Mouse (Mus musculus): Measurements from ENCODE around the gene Erich6. TPM values are rescaled to one million over a fixed set of nuclear protein-coding genes. Genes with fewer than 3 reads are reported as not detected.

Gene Erich6
- not detected for total RNA-seq (2023)

DNA sequence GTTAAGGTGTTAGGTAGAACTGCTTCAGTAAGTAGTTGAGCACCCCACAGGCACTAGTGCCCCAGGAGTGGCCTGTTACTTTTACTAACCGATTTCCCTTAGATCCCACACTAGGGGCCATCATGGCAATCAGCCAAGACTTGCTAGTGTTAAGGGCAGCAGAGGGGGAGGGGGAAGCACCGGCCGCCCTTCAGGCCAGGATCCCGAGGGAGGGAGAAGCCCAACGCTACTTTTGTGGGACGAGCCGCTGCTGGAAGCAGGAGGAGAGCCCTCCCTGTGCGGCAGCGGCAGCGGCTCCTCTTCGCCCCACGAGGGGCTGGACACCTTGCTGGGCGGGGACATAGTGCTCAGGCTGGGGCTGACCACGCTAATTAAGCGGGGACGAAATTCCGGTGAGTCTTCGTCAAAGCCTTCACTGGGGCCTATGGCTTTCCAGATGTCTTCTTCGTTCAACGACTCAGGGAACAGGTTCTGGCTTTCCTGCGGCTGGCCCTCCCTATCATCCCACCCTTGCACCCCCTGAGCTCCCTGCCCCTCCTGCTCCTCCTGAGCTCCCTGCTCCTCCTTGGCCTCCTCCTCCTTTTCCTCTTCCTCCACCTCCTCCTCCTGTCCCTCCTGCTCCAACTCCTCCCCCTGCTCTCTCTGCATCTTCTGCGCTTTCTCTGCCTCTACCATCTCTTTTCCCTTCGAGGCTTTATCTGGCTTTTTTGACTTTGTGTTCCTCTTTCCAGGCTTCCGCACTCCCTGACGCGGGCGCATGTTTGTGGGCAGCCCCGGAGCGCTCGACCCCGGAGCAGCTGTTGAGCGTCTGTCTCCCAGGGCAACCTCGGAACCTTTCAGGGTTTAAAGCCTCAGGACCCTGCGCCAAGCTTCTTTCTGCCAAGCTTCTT lies at the start of gene Erich6:
TSS of gene Erich6 (minus strand) at position 802 of the 890 bp plus-strand sequence.

DNA sequence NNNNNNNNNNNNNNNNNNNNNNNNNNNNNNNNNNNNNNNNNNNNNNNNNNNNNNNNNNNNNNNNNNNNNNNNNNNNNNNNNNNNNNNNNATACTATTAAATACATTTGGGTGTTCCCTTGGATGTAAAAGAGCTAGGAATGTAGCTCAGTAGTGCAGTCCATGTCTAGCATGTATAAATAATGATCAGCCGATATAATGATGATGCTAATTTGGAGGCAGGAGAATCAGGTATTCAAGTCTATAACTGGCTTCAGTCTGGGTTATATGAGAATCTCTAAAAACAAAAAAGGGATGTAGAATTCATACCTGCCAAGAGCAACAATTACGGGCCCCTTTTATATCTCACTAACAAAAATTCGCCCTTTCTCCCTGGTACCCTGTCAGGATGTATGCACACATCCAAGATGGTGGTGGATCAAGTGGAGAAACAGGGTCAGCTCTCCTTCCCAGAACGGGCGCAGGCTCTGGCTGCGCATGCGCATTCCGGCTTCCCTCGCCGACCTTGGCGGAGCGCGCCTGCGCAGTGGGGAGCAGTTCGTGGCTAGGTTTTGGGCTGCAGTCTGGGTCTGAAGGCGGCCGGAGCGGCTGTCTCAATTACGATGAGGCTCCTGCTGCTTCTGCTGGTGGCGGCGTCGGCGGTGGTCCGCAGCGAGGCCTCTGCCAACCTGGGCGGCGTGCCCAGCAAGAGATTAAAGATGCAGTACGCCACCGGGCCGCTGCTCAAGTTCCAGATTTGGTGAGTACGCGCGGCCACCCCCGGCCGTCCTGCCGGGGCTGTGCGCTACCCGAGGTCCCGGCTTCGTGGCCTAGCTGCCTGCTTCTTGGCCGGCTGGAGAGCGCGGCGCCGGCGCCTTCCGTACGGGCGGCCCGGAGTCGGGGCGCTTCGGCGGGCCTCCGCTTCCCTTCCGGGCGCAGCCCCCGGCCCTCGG lies 60.6 kb downstream of the Erich6 start, which contains the start of gene Selenot:
TSS of gene Selenot (plus strand) at position 500 of the 930 bp plus-strand sequence.

Other genes starting within 250 kb of the Erich6 start
- gene Tsc22d2, start 222.5 kb downstream of the Erich6 start, total RNA-seq (2023), result 52.2 TPM
- 68.6 TPM for gene Eif2a, start 111.4 kb downstream of the Erich6 start, total RNA-seq (2023)
- gene Serp1, start 111.3 kb downstream of the Erich6 start, total RNA-seq (2023), result 59.3 TPM
- 147 TPM for gene Selenot, start 60.6 kb downstream of the Erich6 start, total RNA-seq (2023)
- gene Siah2, start 55.2 kb upstream of the Erich6 start, total RNA-seq (2023), result 54.2 TPM
- gene Mindy4b-ps, start 185.1 kb upstream of the Erich6 start, total RNA-seq (2023), result not detected
- not detected for gene Clrn1, start 248.1 kb upstream of the Erich6 start, total RNA-seq (2023)

Measured in CD8-positive naive resting alpha-beta T cell, adult 57 days (primary cell).